Mouse (Mus musculus): ENCODE measurements around the gene Lman1l.

DNA sequence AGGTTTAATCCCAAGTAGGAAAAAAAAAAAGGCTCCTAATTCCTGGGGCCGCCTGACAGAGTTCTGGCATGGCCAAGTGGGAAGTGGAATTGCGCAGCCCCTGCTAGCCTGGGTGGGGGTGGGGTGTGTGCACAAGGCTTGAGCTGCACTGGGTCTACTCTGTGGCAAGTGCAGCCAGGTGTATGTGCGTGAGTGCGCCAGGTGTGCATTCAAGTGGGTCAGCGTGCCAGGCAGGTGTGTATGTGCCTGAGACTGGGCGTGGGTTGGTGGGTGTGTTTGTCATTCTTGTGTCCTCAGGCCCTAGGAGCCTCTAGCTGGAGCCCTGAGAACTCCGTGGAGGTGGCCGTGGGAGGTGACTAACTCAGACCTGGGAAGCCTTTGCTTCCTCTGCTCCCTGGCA lies 46.0 kb upstream of the Lman1l start:
- no peak for TF ChIP-seq FLI1 (IDR thresholded peaks at IDR 0.05; ENCODE audit: low read length)
- TF ChIP-seq GATA1 (IDR thresholded peaks at IDR 0.05; ENCODE audit: borderline replicate concordance, low read length), result no peak
